ENCODE assay signal across 26 mouse cellular contexts in genomic region chr10:24282650-24283049, GRCm38 (mm10). TPM values are rescaled to one million over a fixed set of nuclear protein-coding genes. Genes with fewer than 3 reads are reported as not detected.
"Had no signal": no experiment of that assay in that cellular context is flagged by ENCODE, and none has a peak within 500 bp of the region (broad histone marks: within the 10 kb centered on the region; RNA-seq: fewer than 3 reads in every experiment).

No protein-coding gene starts in this region.

- DNase-seq: kidney, adult 18-20 months; kidney, postnatal 25 days; layer of hippocampus, adult 9-11 months; layer of hippocampus, postnatal 36 days; left cerebral cortex, postnatal 4 days; liver, postnatal 0 days; right cerebral cortex, postnatal 25 days; spleen, adult 18-20 months; thymus, postnatal 25 days had no signal

- H3K9ac ChIP-seq: limb, embryonic 12.5 days; limb, embryonic 15.5 days; liver, embryonic 14.5 days; liver, postnatal 0 days; lung, embryonic 15.5 days; midbrain, embryonic 13.5 days; neural tube, embryonic 13.5 days; stomach, embryonic 15.5 days had no signal

- H3K4me3 ChIP-seq: layer of hippocampus, adult 2 months; left cerebral cortex, adult 2 months; limb, embryonic 12.5 days; limb, embryonic 15.5 days; lung, embryonic 15.5 days; midbrain, embryonic 13.5 days; myocyte; neural tube, embryonic 13.5 days; stomach, embryonic 15.5 days had no signal

- H3K36me3 ChIP-seq: limb, embryonic 12.5 days; limb, embryonic 15.5 days; lung, embryonic 15.5 days; midbrain, embryonic 13.5 days; neural tube, embryonic 13.5 days; stomach, embryonic 15.5 days had no signal

- H3K4me1 ChIP-seq: limb, embryonic 12.5 days; limb, embryonic 15.5 days; lung, embryonic 15.5 days; midbrain, embryonic 13.5 days; neural tube, embryonic 13.5 days; stomach, embryonic 15.5 days had no signal

- H3K27ac ChIP-seq: kidney, postnatal 0 days; layer of hippocampus, adult 2 months; left cerebral cortex, adult 2 months; limb, embryonic 12.5 days; limb, embryonic 15.5 days; liver, embryonic 14.5 days; lung, embryonic 15.5 days; macrophage; midbrain, embryonic 13.5 days; neural tube, embryonic 13.5 days; stomach, embryonic 15.5 days had no signal

- ATAC-seq: liver, postnatal 0 days; midbrain, embryonic 13.5 days; midbrain, embryonic 16.5 days had no signal

- H3K4me2 ChIP-seq: limb, embryonic 12.5 days; limb, embryonic 15.5 days; liver, embryonic 11.5 days; lung, embryonic 15.5 days; midbrain, embryonic 13.5 days; neural tube, embryonic 13.5 days; stomach, embryonic 15.5 days had no signal

- H3K9me3 ChIP-seq: limb, embryonic 12.5 days; limb, embryonic 15.5 days; lung, embryonic 15.5 days; midbrain, embryonic 13.5 days; neural tube, embryonic 13.5 days; stomach, embryonic 15.5 days had no signal

- H3K27me3 ChIP-seq: limb, embryonic 12.5 days; limb, embryonic 15.5 days; lung, embryonic 15.5 days; midbrain, embryonic 13.5 days; neural tube, embryonic 13.5 days; stomach, embryonic 15.5 days had no signal

RNA-seq across cellular contexts. Expression of gene Moxd1, which starts 59.3 kb away (rescaled TPM):
- total RNA-seq: megakaryocyte, adult 5-6 weeks; monocyte, adult 5-6 weeks; neutrophil, adult 5-6 weeks had no signal
- polyA plus RNA-seq: liver, postnatal 0 days; macrophage; myocyte had no signal
